In genomic region chr8:123717516-123718490, GRCm38 (mm10) we compare ENCODE assay signal across 9 mouse cellular contexts.
A peak's percentile ranks its signal among the peaks of the same experiment; 100 is the strongest.
DNase-seq lines count a peak whose midpoint lies in the region; ATAC-seq lines count a peak whose summit lies in the region.
"Had no signal": no experiment of that assay in that cellular context is flagged by ENCODE, and none has a peak within 500 bp of the region (broad histone marks: within the 10 kb centered on the region; RNA-seq: fewer than 3 reads in every experiment).

No protein-coding gene starts in this region.

- no peaks in the 10 kb centered on the region for H3K9me3 ChIP-seq in forebrain, embryonic 10.5 days
- H3K9me3 ChIP-seq in forebrain, embryonic 14.5 days (replicated peaks; ENCODE audit: control insufficient read depth, low read length) = no peaks in the 10 kb centered on the region
- H3K9me3 ChIP-seq in heart, embryonic 16.5 days (replicated peaks; ENCODE audit: control insufficient read depth, low read length) = no peaks in the 10 kb centered on the region
- no peaks in the 10 kb centered on the region for H3K9me3 ChIP-seq in limb, embryonic 12.5 days
- H3K9me3 ChIP-seq in stomach, embryonic 15.5 days = no peaks in the 10 kb centered on the region
- H3K9me3 ChIP-seq: embryonic facial prominence, embryonic 13.5 days had no signal

- H3K27ac ChIP-seq in forebrain, embryonic 10.5 days = peak overlapping the region; percentile 65
- H3K27ac ChIP-seq in forebrain, embryonic 14.5 days (ENCODE audit: low read depth, low read length) = no peak overlapping the region
- peak overlapping the region; percentile 51 for H3K27ac ChIP-seq in heart, embryonic 16.5 days (ENCODE audit: low read length)
- peak overlapping the region; percentile 31 for H3K27ac ChIP-seq in limb, embryonic 12.5 days
- H3K27ac ChIP-seq in stomach, embryonic 15.5 days = peak overlapping the region; percentile 73
- H3K27ac ChIP-seq: embryonic facial prominence, embryonic 13.5 days had no signal

- no peak overlapping the region for H3K4me3 ChIP-seq in forebrain, embryonic 10.5 days
- H3K4me3 ChIP-seq in forebrain, embryonic 14.5 days (ENCODE audit: low read depth, low read length) = no peak overlapping the region
- H3K4me3 ChIP-seq in heart, embryonic 16.5 days (ENCODE audit: low read length) = no peak overlapping the region
- no peak overlapping the region for H3K4me3 ChIP-seq in limb, embryonic 12.5 days (replicated peaks)
- H3K4me3 ChIP-seq in stomach, embryonic 15.5 days (replicated peaks) = no peak overlapping the region
- H3K4me3 ChIP-seq: embryonic facial prominence, embryonic 13.5 days had no signal

- no peak for DNase-seq in forebrain, embryonic 10.5 days (ENCODE audit: extremely low spot score, low spot score)
- DNase-seq in forebrain, embryonic 14.5 days (ENCODE audit: low spot score) = no peak
- DNase-seq in adrenal gland, adult (ENCODE audit: inconsistent age in 2 of 2, low spot score in 1 of 2) = peak; percentile 89 to 94
- no peak for DNase-seq in frontal cortex, postnatal 14 days (ENCODE audit: low spot score in 2 of 2)
- no peak for DNase-seq in layer of hippocampus, postnatal 25 days (ENCODE audit: extremely low spot score in 1 of 2, low spot score in 1 of 2)

- no peaks in the 10 kb centered on the region for H3K36me3 ChIP-seq in forebrain, embryonic 10.5 days (replicated peaks)
- no peaks in the 10 kb centered on the region for H3K36me3 ChIP-seq in forebrain, embryonic 14.5 days (ENCODE audit: control insufficient read depth, insufficient read depth, low read length)
- H3K36me3 ChIP-seq in heart, embryonic 16.5 days (ENCODE audit: control insufficient read depth, insufficient read depth) = no peaks in the 10 kb centered on the region
- no peaks in the 10 kb centered on the region for H3K36me3 ChIP-seq in limb, embryonic 12.5 days
- H3K36me3 ChIP-seq in stomach, embryonic 15.5 days = no peaks in the 10 kb centered on the region
- H3K36me3 ChIP-seq: embryonic facial prominence, embryonic 13.5 days had no signal

- ATAC-seq in forebrain, embryonic 14.5 days = no peak
- peak; percentile 85 for ATAC-seq in heart, embryonic 16.5 days (replicated peaks; ENCODE audit: extremely low read depth, insufficient read depth, low FRiP score)
- no peak; the same call in 1 of the 2 replicates for ATAC-seq in limb, embryonic 12.5 days (ENCODE audit: insufficient number of reproducible peaks, insufficient read depth, low FRiP score, low TSS enrichment, low read depth)
- peak; percentile 82 for ATAC-seq in stomach, embryonic 15.5 days (ENCODE audit: insufficient read depth, low FRiP score, low read depth)

- no peak overlapping the region for H3K4me2 ChIP-seq in forebrain, embryonic 14.5 days (ENCODE audit: low read length)
- no peak overlapping the region for H3K4me2 ChIP-seq in heart, embryonic 16.5 days (ENCODE audit: low read depth, low read length)
- H3K4me2 ChIP-seq in limb, embryonic 12.5 days = no peak overlapping the region
- H3K4me2 ChIP-seq in stomach, embryonic 15.5 days = no peak overlapping the region
- H3K4me2 ChIP-seq: embryonic facial prominence, embryonic 13.5 days had no signal

- H3K4me1 ChIP-seq in forebrain, embryonic 10.5 days = peaks cover 72% of the 10 kb centered on the region
- peaks cover 15% of the 10 kb centered on the region for H3K4me1 ChIP-seq in forebrain, embryonic 14.5 days (ENCODE audit: control insufficient read depth, insufficient read depth, low read length)
- peaks cover 20% of the 10 kb centered on the region for H3K4me1 ChIP-seq in heart, embryonic 16.5 days (ENCODE audit: control insufficient read depth, insufficient read depth, low read length)
- H3K4me1 ChIP-seq in limb, embryonic 12.5 days (replicated peaks) = peaks cover 34% of the 10 kb centered on the region
- peaks cover 22% of the 10 kb centered on the region for H3K4me1 ChIP-seq in stomach, embryonic 15.5 days

- H3K27me3 ChIP-seq in forebrain, embryonic 10.5 days (ENCODE audit: poor library complexity, severe bottlenecking) = 0 out of 2 replicates have a peak, but pooled peaks cover 5% of the 10 kb centered on the region
- H3K27me3 ChIP-seq in forebrain, embryonic 14.5 days (replicated peaks; ENCODE audit: control insufficient read depth, insufficient read depth, low read length) = no peaks in the 10 kb centered on the region
- H3K27me3 ChIP-seq in heart, embryonic 16.5 days (ENCODE audit: control insufficient read depth, insufficient read depth, low read length) = no peaks in the 10 kb centered on the region
- no peaks in the 10 kb centered on the region; the same call in 1 of the 2 replicates for H3K27me3 ChIP-seq in limb, embryonic 12.5 days
- no peaks in the 10 kb centered on the region for H3K27me3 ChIP-seq in stomach, embryonic 15.5 days (replicated peaks)
- H3K27me3 ChIP-seq: embryonic facial prominence, embryonic 13.5 days had no signal

- 75% methylated on average over 15 of the region's 15 CpGs for WGBS in forebrain, embryonic 10.5 days
- WGBS in forebrain, embryonic 14.5 days = 82% methylated on average over 15 of the region's 15 CpGs
- WGBS in heart, embryonic 16.5 days = 53% methylated on average over 15 of the region's 15 CpGs
- WGBS in limb, embryonic 12.5 days = 71% methylated on average over 15 of the region's 15 CpGs
- WGBS in stomach, embryonic 15.5 days = 70% methylated on average over 15 of the region's 15 CpGs

- H3K9ac ChIP-seq in forebrain, embryonic 14.5 days (ENCODE audit: low read length) = no peak overlapping the region
- no peak overlapping the region for H3K9ac ChIP-seq in heart, embryonic 16.5 days (ENCODE audit: low read length)
- H3K9ac ChIP-seq in limb, embryonic 12.5 days (replicated peaks) = no peak overlapping the region
- H3K9ac ChIP-seq in stomach, embryonic 15.5 days = no peak overlapping the region

Comparison
In these comparisons a context has a peak if more than half of its experiments do, and no peak if none do; other contexts are left out.
1. DNase-seq: peak in adrenal gland, adult (2 of 2); none in forebrain, embryonic 10.5 days (single experiment), forebrain, embryonic 14.5 days (single experiment), frontal cortex, postnatal 14 days (0 of 2) and layer of hippocampus, postnatal 25 days (0 of 2).
2. ATAC-seq: peak in heart, embryonic 16.5 days (single experiment) and stomach, embryonic 15.5 days (single experiment); none in forebrain, embryonic 14.5 days (single experiment) and limb, embryonic 12.5 days (single experiment).